Mouse (Mus musculus): ENCODE measurements around the gene Srl. TPM values are rescaled to one million over a fixed set of nuclear protein-coding genes. Genes with fewer than 3 reads are reported as not detected.

The Srl gene
- total and polyA plus RNA-seq, 3 experiments = 44.6 to 88.8 (median 71.3) TPM

DNA sequence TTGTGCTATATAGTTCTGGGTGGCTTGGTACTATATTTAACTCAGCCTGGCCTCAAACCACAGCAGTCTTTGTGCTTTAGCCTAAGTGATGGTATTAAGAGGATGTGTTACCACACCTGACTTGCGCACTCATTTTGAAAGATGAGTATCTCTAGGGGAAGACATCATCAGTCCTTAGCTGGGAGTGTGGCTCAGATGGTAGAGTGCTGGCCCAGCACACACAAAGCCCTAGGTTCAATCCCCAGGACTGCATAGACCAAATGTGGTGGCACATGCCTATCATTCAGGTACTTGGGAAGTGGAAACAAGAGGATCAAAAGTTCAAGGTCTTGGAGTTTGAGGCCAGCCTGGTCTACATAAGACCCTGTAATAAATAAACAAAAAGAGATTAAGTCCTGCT, 38.1 kb downstream of the Srl start:
- peak; percentile 97 for DNase-seq (ENCODE audit: extremely low read depth)
- Histone ChIP-seq H3K36me3 (replicated peaks in 1 of 2; ENCODE audit: control insufficient read depth in 1 of 2, insufficient read depth in 1 of 2, low read length in 1 of 2) (peaks cover 0 to 13% of the 10 kb centered on the region in 2 experiments), H3K4me1 (ENCODE audit: control insufficient read depth in 1 of 2, insufficient read depth in 2 of 2) (peaks cover 33 to 95% of the 10 kb centered on the region in 2 experiments), H3K4me3 (replicated peaks in 1 of 3; ENCODE audit: low read depth in 2 of 3, low read length in 2 of 3, poor library complexity in 1 of 3) (no peak overlapping the region), H3K9ac (ENCODE audit: insufficient read depth, low read depth) (no peak overlapping the region), H3K27ac (ENCODE audit: insufficient read depth, low read depth) (peak overlapping the region; percentile 26), H3K27me3 (replicated peaks) (no peaks in the 10 kb centered on the region), H3K4me2 (ENCODE audit: insufficient read depth, low read depth, poor library complexity, severe bottlenecking) (peak overlapping the region; percentile 32; the same call in 1 of the 2 replicates), H3K9me3 (replicated peaks; ENCODE audit: low read length) (no peaks in the 10 kb centered on the region), H3K79me2 (replicated peaks; ENCODE audit: control insufficient read depth, extremely low read depth, insufficient read depth, poor library complexity, severe bottlenecking) (no peaks in the 10 kb centered on the region)
- in situ Hi-C loops (cut with MboI; ENCODE audit: low pct_ligation_motif_present, low pct_unique_long_range_greater_than_20kb, low sequenced_read_pairs) = no loop called here
- TF ChIP-seq ZC3H11A (IDR thresholded peaks at IDR 0.05; ENCODE audit: low read depth, low read length) (no peak), RAD21 (IDR thresholded peaks at IDR 0.05; ENCODE audit: low read depth, low read length) (peak; percentile 25), JUND (conservative IDR thresholded peaks at IDR 0.05; ENCODE audit: low read depth, low read length) (peak; percentile 98), CHD2 (IDR thresholded peaks at IDR 0.05; ENCODE audit: low read length) (peak; percentile 78), ZNF384 (IDR thresholded peaks at IDR 0.05; ENCODE audit: low read depth, low read length) (no peak), CHD1 (IDR thresholded peaks at IDR 0.05; ENCODE audit: low read depth, low read length) (no peak), MYC (IDR thresholded peaks at IDR 0.05; ENCODE audit: low read depth, low read length) (peak; percentile 72; the same call in 1 of the 2 replicates), TBP (conservative IDR thresholded peaks at IDR 0.05; ENCODE audit: low read depth, low read length) (peak; percentile 99), SIN3A (IDR thresholded peaks at IDR 0.05; ENCODE audit: low read length) (no peak; the same call in 1 of the 2 replicates), NRF1 (IDR thresholded peaks at IDR 0.05; ENCODE audit: low read depth, low read length) (peak; percentile 72), ELF1 (IDR thresholded peaks at IDR 0.05; ENCODE audit: low read depth, low read length) (peak; percentile 93), MEF2A (IDR thresholded peaks at IDR 0.05; ENCODE audit: borderline replicate concordance, low read depth, low read length) (peak; percentile 99), MXI1 (IDR thresholded peaks at IDR 0.05; ENCODE audit: low read depth, low read length) (no peak), POLR2A (IDR thresholded peaks at IDR 0.05; ENCODE audit: low read depth, low read length) (peak; percentile 28; the same call in 1 of the 2 replicates), MAZ (IDR thresholded peaks at IDR 0.05; ENCODE audit: low read depth, low read length) (no peak), POLR2AphosphoS2 (IDR thresholded peaks at IDR 0.05; ENCODE audit: low read depth, low read length) (no peak), KAT2A (IDR thresholded peaks at IDR 0.05; ENCODE audit: insufficient replicate concordance, low read length) (0 out of 2 replicates have a peak, but pooled peaks have one; percentile 57), ZKSCAN1 (IDR thresholded peaks at IDR 0.05; ENCODE audit: borderline replicate concordance, low read depth, low read length) (no peak), JUN (IDR thresholded peaks at IDR 0.05; ENCODE audit: insufficient read depth, low read depth, low read length) (peak; percentile 94), UBTF (IDR thresholded peaks at IDR 0.05; ENCODE audit: low read depth, low read length) (no peak), HCFC1 (IDR thresholded peaks at IDR 0.05; ENCODE audit: low read depth, low read length) (peak; percentile 30; the same call in 1 of the 2 replicates), BHLHE40 (IDR thresholded peaks at IDR 0.05; ENCODE audit: low read depth, low read length) (peak; percentile 90), PAX5 (IDR thresholded peaks at IDR 0.05; ENCODE audit: low read length) (no peak), ZMIZ1 (IDR thresholded peaks at IDR 0.05; ENCODE audit: low read depth, low read length) (no peak), SMC3 (IDR thresholded peaks at IDR 0.05; ENCODE audit: low read depth, low read length) (no peak; the same call in 1 of the 2 replicates), MAFK (IDR thresholded peaks at IDR 0.05; ENCODE audit: insufficient replicate concordance, low read length) (peak; percentile 95), CTCF (conservative IDR thresholded peaks at IDR 0.05 in 1 of 2, IDR thresholded peaks at IDR 0.05 in 1 of 2; ENCODE audit: low read depth in 2 of 2, low read length in 2 of 2) (no peak), IRF4 (IDR thresholded peaks at IDR 0.05; ENCODE audit: low read depth, low read length) (peak; percentile 99), NELFE (IDR thresholded peaks at IDR 0.05; ENCODE audit: low read depth, low read length) (no peak), RCOR1 (conservative IDR thresholded peaks at IDR 0.05; ENCODE audit: low read depth, low read length) (peak; percentile 77), EP300 (IDR thresholded peaks at IDR 0.05; ENCODE audit: low read length) (peak; percentile 97), E2F4 (IDR thresholded peaks at IDR 0.05; ENCODE audit: insufficient replicate concordance, low read depth, low read length) (no peak; the same call in 1 of the 2 replicates), TCF12 (IDR thresholded peaks at IDR 0.05; ENCODE audit: low read depth, low read length) (peak; percentile 96), USF1 (IDR thresholded peaks at IDR 0.05; ENCODE audit: low read depth, low read length) (no peak), GABPA (IDR thresholded peaks at IDR 0.05; ENCODE audit: insufficient replicate concordance, low read depth, low read length) (no peak), ETS1 (conservative IDR thresholded peaks at IDR 0.05; ENCODE audit: low read depth, low read length) (peak; percentile 96), USF2 (conservative IDR thresholded peaks at IDR 0.05; ENCODE audit: low read depth, low read length) (no peak), MAX (IDR thresholded peaks at IDR 0.05; ENCODE audit: low read length) (no peak; the same call in 1 of the 2 replicates)
- dilution Hi-C loops (cut with MboI; ENCODE audit: extremely low pct_ligation_motif_present, extremely low pct_unique_long_range_greater_than_20kb, low sequenced_read_pairs) = no loop called here
